Mouse (Mus musculus) heart, embryonic 14.5 days (tissue): ENCODE results near the gene Gtpbp8. TPM values are rescaled to one million over a fixed set of nuclear protein-coding genes. Genes with fewer than 3 reads are reported as not detected.

Source experiments
- ATAC-seq: fragments of 200-750 bp; cut with Nextera tagmentation; 2 replicates; pipeline ENCODE4 v1.8.0; 2017; ENCODE audit warnings: low read depth, moderate TSS enrichment; ENCODE audit not compliant: insufficient number of reproducible peaks, insufficient read depth, low FRiP score
- H3K27ac ChIP-seq, 2 experiments: fragments of 200-500 bp in 1 of 2; fragments of 300-500 bp in 1 of 2; sonication (generic) in 1 of 2; replicated peaks in 1 of 2; 2 replicates each; pipeline ENCODE4 v1.5.1; 2012 to 2014; ENCODE audit warnings: low read depth in 2 of 2, low read length in 2 of 2, control low read depth in 1 of 2, mild to moderate bottlenecking in 1 of 2, mixed read lengths in 1 of 2; ENCODE audit not compliant: control insufficient read depth in 1 of 2, insufficient read depth in 1 of 2
- H3K27me3 ChIP-seq: fragments of 300-500 bp; sonication (generic); 2 replicates; pipeline ENCODE4 v1.6.1; 2014; ENCODE audit warnings: mild to moderate bottlenecking, low read length, control low read depth; ENCODE audit not compliant: control insufficient read depth, insufficient read depth
- H3K36me3 ChIP-seq: fragments of 300-500 bp; sonication (generic); 2 replicates; pipeline ENCODE4 v1.6.1; 2014; ENCODE audit warnings: mild to moderate bottlenecking, control low read depth, low read length, mixed read lengths; ENCODE audit not compliant: control insufficient read depth, insufficient read depth
- H3K4me1 ChIP-seq, 2 experiments: fragments of 200-500 bp in 1 of 2; fragments of 300-500 bp in 1 of 2; sonication (generic) in 1 of 2; 2 replicates each; pipeline ENCODE4 v1.6.1; 2012 to 2014; ENCODE audit warnings: low read length in 2 of 2, control low read depth in 1 of 2, mixed read lengths in 1 of 2; ENCODE audit not compliant: control insufficient read depth in 2 of 2, insufficient read depth in 2 of 2
- H3K4me2 ChIP-seq: fragments of 300-500 bp; sonication (generic); 2 replicates; pipeline ENCODE4 v1.6.1; 2014; ENCODE audit warnings: mild to moderate bottlenecking, low read length
- H3K4me3 ChIP-seq, 2 experiments: fragments of 200-500 bp in 1 of 2; fragments of 300-500 bp in 1 of 2; sonication (generic) in 1 of 2; 2 replicates each; pipeline ENCODE4 v1.5.1; 2012 to 2014; ENCODE audit warnings: low read length in 2 of 2, mild to moderate bottlenecking in 2 of 2, control low read depth in 1 of 2, low read depth in 1 of 2, moderate library complexity in 1 of 2; ENCODE audit not compliant: control insufficient read depth in 1 of 2, insufficient read depth in 1 of 2
- H3K9ac ChIP-seq: fragments of 300-500 bp; sonication (generic); 2 replicates; pipeline ENCODE4 v1.6.1; 2014; ENCODE audit warnings: mild to moderate bottlenecking, low read length
- H3K9me3 ChIP-seq: fragments of 300-500 bp; sonication (generic); 2 replicates; pipeline ENCODE4 v1.6.1; 2016; ENCODE audit warnings: low read length, control low read depth; ENCODE audit not compliant: control insufficient read depth
- WGBS: fragments of 180-500 bp; shearing (Covaris S2); extraction: QIAGEN DNeasy Blood & Tissue Kit; methylation state at CpG from one replicate; pipeline ENCODE4 v1.1.7; 2014; 5-methylcytosine and 5-hydroxymethylcytosine counted together
- polyA plus RNA-seq: library from polyadenylated mRNA; unstranded; fragments of >200 nt; fragmentation: Nextera tagmentation; extraction: Ambion mirVana; gene quantifications from 2 replicates; pipeline ENCODE4 v1.2.1, GENCODE M21; 2014

Gtpbp8 gene
- polyA plus RNA-seq, 1 experiment from 2014 or later = 23.7 TPM

GRCm38 (mm10) chr16:44757700-44758099 is 11.5 kb upstream of the Gtpbp8 start:
- H3K9me3 ChIP-seq = no peaks in the 10 kb centered on the region
- no peak overlapping the region for H3K9ac ChIP-seq
- no peak overlapping the region for H3K4me3 ChIP-seq
- H3K27me3 ChIP-seq = no peaks in the 10 kb centered on the region
- no peaks in the 10 kb centered on the region for H3K4me1 ChIP-seq
- WGBS = 88% methylated on average over 8 of the region's 8 CpGs
- H3K27ac ChIP-seq = no peak overlapping the region
- H3K4me2 ChIP-seq = no peak overlapping the region
- no peaks in the 10 kb centered on the region for H3K36me3 ChIP-seq
- ATAC-seq = no peak

- H3K9me3 ChIP-seq = no peaks in the 10 kb centered on the region
- H3K27me3 ChIP-seq = no peaks in the 10 kb centered on the region
- no peak for ATAC-seq
- no peak overlapping the region for H3K9ac ChIP-seq
- no peak overlapping the region for H3K27ac ChIP-seq
- H3K4me2 ChIP-seq = no peak overlapping the region
- peaks cover 3 to 5% of the 10 kb centered on the region in 2 experiments; a peak in 1 of 4 replicates for H3K4me1 ChIP-seq
- no peak overlapping the region for H3K4me3 ChIP-seq
- H3K36me3 ChIP-seq = peaks cover 9% of the 10 kb centered on the region; the same call in 1 of the 2 replicates
- WGBS = 57% methylated on average over 3 of the region's 3 CpGs
Observed at GRCm38 (mm10) chr16:44748007-44748406, 1.8 kb upstream of the Gtpbp8 start.

- Histone ChIP-seq H3K36me3 (peaks cover 29% of the 10 kb centered on the region), H3K27me3 (no peaks in the 10 kb centered on the region), H3K9me3 (no peaks in the 10 kb centered on the region), H3K9ac (peak overlapping the region; percentile 94), H3K27ac (peak overlapping the region; percentile 89 to 95), H3K4me1 (peaks cover 3 to 5% of the 10 kb centered on the region in 2 experiments; a peak in 1 of 4 replicates), H3K4me2 (peak overlapping the region; percentile 88), H3K4me3 (peak overlapping the region; percentile 76 to 96)
- no peak for ATAC-seq
- 9% methylated on average over 14 of the region's 14 CpGs for WGBS
Observed at GRCm38 (mm10) chr16:44745471-44745865, 695 bp downstream of the Gtpbp8 start.

GRCm38 (mm10) chr16:44742753-44743152 is 3.4 kb downstream of the Gtpbp8 start:
- peaks cover 3 to 5% of the 10 kb centered on the region in 2 experiments; a peak in 1 of 4 replicates for H3K4me1 ChIP-seq
- WGBS = 92% methylated on average over 1 of the region's 1 CpGs
- H3K9ac ChIP-seq = no peak overlapping the region
- peaks cover 56% of the 10 kb centered on the region for H3K36me3 ChIP-seq
- H3K27me3 ChIP-seq = no peaks in the 10 kb centered on the region
- no peak overlapping the region for H3K4me3 ChIP-seq
- no peaks in the 10 kb centered on the region for H3K9me3 ChIP-seq
- no peak overlapping the region for H3K27ac ChIP-seq
- H3K4me2 ChIP-seq = no peak overlapping the region
- no peak for ATAC-seq

- ATAC-seq = no peak
- H3K4me1 ChIP-seq = no peaks in the 10 kb centered on the region
- peaks cover 97% of the 10 kb centered on the region for H3K36me3 ChIP-seq
- H3K4me3 ChIP-seq = no peak overlapping the region
- H3K4me2 ChIP-seq = no peak overlapping the region
- H3K9me3 ChIP-seq = no peaks in the 10 kb centered on the region
- no peaks in the 10 kb centered on the region for H3K27me3 ChIP-seq
- H3K27ac ChIP-seq = no peak overlapping the region
- H3K9ac ChIP-seq = no peak overlapping the region
- WGBS = 84% methylated on average over 4 of the region's 4 CpGs
Observed at GRCm38 (mm10) chr16:44736118-44736517, 10.0 kb downstream of the Gtpbp8 start.

GRCm38 (mm10) chr16:44735676-44736075 is 10.5 kb downstream of the Gtpbp8 start:
- H3K36me3 ChIP-seq = peaks cover 98% of the 10 kb centered on the region
- no peak overlapping the region for H3K4me3 ChIP-seq
- H3K9ac ChIP-seq = no peak overlapping the region
- no peaks in the 10 kb centered on the region for H3K4me1 ChIP-seq
- H3K27me3 ChIP-seq = no peaks in the 10 kb centered on the region
- H3K27ac ChIP-seq = no peak overlapping the region
- 81% methylated on average over 5 of the region's 5 CpGs for WGBS
- H3K4me2 ChIP-seq = no peak overlapping the region
- ATAC-seq = no peak
- no peaks in the 10 kb centered on the region for H3K9me3 ChIP-seq

GRCm38 (mm10) chr16:44734059-44734458 is 12.1 kb downstream of the Gtpbp8 start:
- Histone ChIP-seq H3K36me3 (peaks cover 98% of the 10 kb centered on the region), H3K4me1 (no peaks in the 10 kb centered on the region), H3K9me3 (no peaks in the 10 kb centered on the region), H3K27ac (no peak overlapping the region), H3K27me3 (no peaks in the 10 kb centered on the region), H3K4me2 (no peak overlapping the region), H3K4me3 (no peak overlapping the region), H3K9ac (no peak overlapping the region)
- 83% methylated on average over 3 of the region's 3 CpGs for WGBS
- ATAC-seq = no peak

- H3K27me3 ChIP-seq = no peaks in the 10 kb centered on the region
- 95% methylated on average over 3 of the region's 3 CpGs for WGBS
- ATAC-seq = no peak
- no peak overlapping the region for H3K4me3 ChIP-seq
- H3K9ac ChIP-seq = no peak overlapping the region
- peaks cover 53% of the 10 kb centered on the region for H3K36me3 ChIP-seq
- no peaks in the 10 kb centered on the region for H3K9me3 ChIP-seq
- H3K27ac ChIP-seq = no peak overlapping the region
- H3K4me1 ChIP-seq = peaks cover 4 to 14% of the 10 kb centered on the region in 2 experiments
- no peak overlapping the region for H3K4me2 ChIP-seq
Observed at GRCm38 (mm10) chr16:44727525-44727924, 18.6 kb downstream of the Gtpbp8 start.
